Mouse (Mus musculus) adrenal gland, adult 18-20 months (tissue): Measurements from ENCODE around the gene Ttn. TPM values are rescaled to one million over a fixed set of nuclear protein-coding genes. Genes with fewer than 3 reads are reported as not detected.
A peak's percentile ranks its signal among the peaks of the same experiment; 100 is the strongest.
"Not testable (repeated sequence)": the region's sequence is repeated elsewhere in the genome, so short reads cannot be mapped to it uniquely, and the experiment has no call there.

ENCODE experiments used
- DNase-seq, 2 experiments: peaks; one replicate each; pipeline ENCODE4 v3.0.0; 2021 to 2022; ENCODE audit warnings: low spot score in 2 of 2
- long read RNA-seq, 2 experiments: library from polyadenylated mRNA; stranded (forward); transcript quantifications; one replicate each; pipeline ENCODE4 v2.0.0; 2021
- total RNA-seq, 2 experiments: library from RNA; stranded (reverse); gene quantifications; 1 replicate in 1 of 2; 2 replicates in 1 of 2; pipeline ENCODE4 v1.2.3; 2021

Ttn gene
- total RNA-seq = 1 to 10 TPM in 1 of 2 experiments, under 1 TPM in 1; 0.03 to 5.5 TPM
- long read RNA-seq, experiment 1 = 0 reads
- long read RNA-seq, experiment 2, partial matches to known transcripts = 2 of 2 reads
- long read RNA-seq, experiment 2, other reads (novel, unspliced or antisense) = 0 of 2 reads

DNA sequence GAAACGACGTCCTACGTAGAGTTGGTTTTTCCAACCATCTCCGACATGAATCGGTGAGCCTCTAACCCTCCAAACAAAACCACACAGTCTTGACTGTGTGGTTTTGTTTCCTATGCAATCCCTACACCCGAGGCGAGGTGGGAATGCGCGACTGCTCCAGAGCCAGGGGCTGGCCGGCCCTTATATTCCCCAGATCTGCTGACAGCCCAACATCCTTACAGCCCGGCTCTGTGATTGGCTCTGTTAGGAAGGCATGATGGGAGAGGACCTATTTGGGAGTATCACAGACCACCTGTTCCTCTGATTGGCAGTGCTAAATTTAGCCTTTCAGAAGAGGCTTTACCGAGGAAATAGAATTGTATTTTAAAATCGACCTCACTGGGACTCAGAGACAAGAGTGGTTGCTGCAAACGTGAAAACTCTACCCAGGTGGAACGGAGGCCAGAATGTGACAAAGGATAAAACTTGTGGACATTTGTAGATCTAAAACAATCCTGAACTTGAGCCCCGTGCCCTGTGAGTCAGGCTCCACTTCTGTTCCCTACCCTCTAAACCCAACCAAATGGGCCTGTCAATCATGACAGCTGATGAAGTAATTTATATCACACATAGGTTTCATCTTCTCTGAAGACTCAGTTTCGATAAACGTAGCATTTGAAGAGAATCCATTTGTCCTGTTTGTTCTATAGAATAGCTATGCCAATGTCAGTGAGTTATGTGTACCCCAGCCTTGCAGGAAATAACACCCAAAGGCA lies at the start of gene Ttn:
TSS of gene Ttn (minus strand) at position 157 of the 755 bp plus-strand sequence.
- DNase-seq = no peak

DNA sequence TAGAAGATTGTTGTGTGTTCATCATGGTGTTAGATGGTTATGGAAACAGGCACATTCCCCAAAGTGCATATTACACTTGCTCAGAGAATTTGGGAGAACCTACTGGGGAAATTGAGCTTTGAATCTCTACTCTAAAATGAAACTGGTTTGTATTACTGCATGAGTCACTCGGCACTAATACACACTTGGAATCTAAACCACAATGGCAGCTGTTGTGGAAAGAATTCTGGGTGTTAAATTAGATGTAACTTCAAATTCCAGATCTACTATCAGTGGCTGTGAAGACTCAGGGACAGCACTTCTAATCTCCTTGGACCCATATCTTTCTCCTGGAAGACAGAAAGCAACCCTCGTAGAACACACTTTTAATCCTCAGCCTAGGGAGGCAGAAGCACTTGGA lies 38.3 kb upstream of the Ttn start:
- DNase-seq = no peak

DNA sequence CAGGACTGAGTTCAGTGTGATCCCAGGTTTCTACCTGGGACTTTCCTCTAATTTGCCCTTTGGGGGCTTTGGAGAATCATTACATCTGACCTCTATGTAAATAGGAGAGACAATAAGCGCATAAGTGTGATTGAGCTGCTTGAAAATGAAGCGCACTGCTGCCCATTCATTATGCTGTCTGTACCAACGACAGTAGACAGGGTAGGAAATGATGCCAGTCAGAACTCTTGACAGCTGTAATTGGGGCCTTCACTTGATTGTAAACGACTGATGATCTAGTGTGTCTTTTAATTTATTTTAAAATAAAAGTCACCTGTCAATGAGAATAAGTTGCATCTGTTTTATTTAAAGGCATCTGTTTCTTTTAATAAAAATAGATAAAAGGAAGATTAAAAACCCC lies 35.4 kb upstream of the Ttn start:
- DNase-seq = no peak

DNA sequence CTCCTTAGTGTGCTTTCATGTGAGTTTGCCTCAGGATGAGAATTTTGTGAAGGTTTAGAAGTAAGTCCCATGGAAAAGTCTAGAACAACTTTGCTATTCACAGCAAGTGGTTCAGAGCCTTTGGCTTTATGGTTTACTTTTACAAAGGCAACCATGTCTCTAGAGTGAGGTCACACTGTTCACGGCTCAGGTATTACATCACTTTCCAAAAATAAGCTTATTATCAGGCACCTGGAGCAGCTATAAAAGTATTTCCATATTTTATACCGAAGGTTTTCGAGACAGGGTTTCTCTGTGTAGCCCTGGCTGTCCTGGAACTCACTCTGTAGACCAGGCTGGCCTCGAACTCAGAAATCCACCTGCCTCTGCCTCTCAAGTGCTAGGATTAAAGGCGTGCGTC lies 31.1 kb upstream of the Ttn start:
- DNase-seq = not testable (repeated sequence)

DNA sequence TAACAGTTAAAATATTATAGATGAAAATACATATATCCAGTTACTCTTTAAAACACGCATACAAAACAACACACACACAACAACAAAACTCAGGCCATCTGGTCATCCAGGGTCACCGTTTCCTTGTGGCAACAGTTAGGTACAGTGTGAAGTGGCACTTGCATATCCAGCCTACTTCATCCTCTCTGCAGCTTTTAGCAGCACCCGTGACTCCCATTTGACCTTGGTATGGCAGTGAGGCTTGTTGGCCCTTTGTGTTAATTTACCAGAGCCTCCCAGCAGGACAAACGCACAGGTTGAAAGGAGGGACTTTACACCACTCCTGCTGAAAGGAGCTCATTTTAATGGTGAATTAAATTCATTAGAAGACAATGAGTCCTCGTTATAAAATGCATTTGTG lies 29.6 kb upstream of the Ttn start:
- DNase-seq = no peak

DNA sequence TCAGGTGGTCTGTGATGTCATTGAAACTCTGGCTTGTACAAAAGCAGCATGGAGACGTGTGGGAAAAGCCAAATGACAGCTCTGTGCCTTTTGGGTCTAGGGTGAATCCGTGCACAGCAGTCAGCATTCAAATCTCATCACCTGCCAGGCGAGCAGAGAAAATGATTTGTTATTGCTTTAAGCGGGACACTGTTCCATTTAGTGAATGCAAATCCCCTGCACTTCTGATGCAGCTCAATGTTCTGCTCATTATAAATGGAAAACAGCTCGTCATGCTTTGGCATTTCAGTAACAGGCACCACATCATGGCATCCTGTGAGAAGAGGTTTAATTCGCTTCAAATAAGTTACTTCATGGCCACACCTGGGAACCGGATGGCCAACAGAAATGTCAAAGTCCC lies 24.7 kb upstream of the Ttn start:
- no peak for DNase-seq

DNA sequence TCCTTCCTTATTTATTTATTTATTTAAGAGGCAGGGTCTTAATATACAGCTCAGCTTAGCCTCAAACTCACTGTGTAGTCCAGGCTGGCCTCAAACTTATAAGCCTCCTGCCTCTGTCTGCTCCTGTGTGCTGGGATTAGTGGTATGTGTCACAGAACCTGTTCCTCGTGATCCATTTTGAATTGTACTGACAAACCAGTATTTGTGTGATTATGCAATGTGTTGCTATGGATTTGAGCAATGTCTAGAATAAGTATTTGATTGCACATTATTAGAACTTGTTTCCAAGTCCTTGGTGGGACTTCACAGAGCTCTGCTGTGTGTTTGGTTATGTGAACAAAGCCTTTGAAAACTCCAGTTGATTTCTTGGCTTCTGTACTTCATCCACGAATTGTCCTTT lies 20.8 kb upstream of the Ttn start:
- no peak for DNase-seq

DNA sequence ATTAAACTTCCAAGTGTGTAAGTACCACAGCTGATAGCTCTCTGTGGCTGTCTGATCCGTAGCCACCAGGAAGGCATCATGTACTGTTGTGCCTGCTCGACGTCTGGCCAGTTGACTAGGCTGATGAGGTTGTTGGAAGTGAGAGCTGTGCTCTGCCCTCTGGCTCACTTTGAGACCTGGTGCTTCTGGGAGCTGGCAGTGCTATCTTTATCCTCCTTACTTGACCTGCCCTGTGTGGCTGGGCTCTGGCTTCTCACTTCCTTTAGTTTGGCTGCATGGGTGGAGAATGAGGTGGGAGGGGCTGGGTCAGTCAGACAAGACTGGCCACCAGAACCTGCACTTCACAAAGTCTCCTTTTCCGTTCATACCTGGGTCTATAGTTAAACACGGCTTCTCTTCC lies 16.0 kb upstream of the Ttn start:
- no peak for DNase-seq

DNA sequence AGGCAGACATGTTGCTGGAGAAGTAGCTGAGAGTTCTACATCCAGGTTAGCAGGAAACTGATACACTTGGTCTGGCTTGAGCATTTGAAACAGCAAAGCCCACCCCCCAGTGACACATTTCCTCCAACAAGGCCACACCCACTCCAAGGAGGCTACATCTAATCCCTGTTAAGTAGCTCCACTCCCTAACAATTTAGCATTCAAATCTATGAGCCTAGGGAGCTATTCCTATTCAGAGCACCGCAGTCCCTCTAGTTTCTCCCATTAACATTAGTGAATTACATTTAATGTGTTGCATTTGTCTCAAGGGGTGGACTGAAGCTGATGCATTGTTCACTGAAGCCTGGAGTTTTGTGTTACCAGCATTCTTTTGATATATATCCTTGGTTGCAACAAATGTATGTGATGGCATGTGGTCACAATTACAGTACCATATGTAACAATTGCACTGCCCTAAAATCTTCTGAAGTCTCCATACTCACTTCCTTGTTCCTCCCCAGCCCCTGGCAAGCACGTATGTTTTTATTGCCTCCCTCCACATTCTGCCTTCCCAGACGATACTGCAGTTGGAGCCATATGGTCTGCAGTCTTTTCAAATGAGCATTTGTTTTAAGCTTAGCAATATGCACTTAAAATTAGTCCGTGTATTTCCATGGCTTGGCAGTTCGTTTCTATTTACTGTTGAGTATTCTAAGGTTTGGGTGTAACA lies 10.3 kb upstream of the Ttn start:
- no peak for DNase-seq

DNA sequence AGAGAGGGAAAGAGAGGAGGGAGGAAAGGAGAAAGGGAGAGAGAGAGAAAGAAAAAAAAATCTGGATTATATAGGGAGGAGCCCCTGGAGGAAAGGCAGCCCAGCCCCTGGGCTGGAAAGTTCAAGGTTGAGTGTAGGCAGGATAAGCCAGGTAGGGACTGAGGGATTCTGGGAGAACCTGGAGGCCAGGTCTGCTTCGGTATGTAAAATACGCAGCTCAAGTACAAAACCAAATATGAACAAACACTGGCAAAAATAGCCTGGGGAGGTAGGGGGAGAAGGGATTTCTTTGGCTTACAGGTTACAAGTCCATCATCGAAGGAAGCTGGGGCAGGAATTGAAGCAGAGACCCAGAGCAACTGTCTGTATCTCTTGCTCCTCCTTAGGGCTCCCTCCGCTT lies 5.0 kb upstream of the Ttn start:
- DNase-seq = no peak

DNA sequence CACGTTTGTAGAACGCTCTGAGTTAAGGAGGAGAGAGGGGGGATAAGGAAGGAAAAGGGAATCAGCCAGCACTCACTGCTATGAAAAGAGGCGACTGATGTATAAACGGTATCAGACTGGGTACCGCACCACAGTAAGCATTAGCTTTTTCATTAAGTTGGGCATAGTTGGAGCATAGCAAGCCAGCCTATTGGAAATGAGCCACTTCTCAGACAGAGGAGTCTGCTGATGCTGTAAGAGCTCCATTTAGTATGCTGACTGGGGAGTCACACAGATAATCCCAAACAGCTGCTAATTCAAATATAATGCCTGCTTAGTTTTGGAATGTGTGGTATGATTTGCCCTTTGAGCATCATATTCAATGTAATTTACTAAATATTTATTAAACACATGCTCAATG lies 2.0 kb upstream of the Ttn start:
- DNase-seq = no peak

DNA sequence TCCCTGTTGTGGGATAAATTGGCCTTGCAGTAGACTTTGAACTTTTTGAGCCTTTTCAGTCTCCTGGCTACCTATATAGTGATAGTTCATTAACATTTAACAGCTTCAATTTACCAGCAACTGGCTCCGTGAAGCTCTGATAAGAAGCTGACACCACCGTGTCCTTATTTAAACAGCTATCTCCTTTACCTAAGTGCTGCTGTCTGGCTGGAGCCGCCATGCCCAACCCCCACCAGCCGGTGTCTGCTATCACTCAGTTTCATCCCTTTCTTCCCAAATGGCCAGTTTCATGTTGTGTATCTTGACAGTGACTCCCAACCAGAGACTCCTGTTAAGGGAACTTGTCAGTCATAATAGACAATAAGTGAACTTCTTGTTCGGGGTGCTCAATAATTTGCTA lies 1.3 kb upstream of the Ttn start:
- no peak for DNase-seq

DNA sequence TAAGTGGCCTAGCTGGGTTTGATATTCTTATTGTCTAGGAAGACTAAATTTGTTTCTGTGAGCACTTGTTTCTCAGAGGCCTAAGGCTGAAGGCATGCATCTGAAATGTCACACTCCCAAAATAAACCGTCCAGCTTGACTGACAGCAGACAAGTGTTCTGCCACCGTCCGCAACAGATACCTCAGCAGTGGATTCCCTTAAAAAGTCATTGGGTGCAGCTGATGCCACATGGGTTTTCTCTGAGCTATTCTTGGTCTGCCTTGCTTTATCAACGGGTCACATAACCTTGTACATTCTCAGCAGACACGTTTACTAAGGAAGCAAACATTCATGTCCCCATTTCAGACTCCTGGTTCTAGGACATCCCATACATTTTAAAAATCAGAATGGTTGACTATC lies 630 bp downstream of the Ttn start:
- no peak for DNase-seq

DNA sequence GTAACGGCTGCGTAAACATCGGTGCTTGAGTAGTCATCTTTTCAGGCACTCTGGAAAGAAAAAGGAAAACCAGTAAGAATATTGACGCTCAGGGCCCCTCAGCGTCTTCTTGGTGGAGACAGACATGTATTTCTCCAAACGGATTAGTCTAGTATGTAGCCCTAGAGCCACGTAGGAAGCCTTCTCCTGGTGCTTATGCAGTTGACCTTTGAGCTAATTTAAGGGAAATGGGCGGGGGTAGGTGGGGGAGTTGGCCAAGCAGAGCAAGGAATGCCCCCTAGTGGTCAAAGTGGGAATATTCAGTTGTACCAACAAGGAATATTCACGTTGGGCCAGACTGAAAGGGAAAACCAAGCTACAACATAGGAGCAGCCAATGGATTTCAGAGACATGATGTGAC lies 2.2 kb downstream of the Ttn start:
- DNase-seq = peak; percentile 22

DNA sequence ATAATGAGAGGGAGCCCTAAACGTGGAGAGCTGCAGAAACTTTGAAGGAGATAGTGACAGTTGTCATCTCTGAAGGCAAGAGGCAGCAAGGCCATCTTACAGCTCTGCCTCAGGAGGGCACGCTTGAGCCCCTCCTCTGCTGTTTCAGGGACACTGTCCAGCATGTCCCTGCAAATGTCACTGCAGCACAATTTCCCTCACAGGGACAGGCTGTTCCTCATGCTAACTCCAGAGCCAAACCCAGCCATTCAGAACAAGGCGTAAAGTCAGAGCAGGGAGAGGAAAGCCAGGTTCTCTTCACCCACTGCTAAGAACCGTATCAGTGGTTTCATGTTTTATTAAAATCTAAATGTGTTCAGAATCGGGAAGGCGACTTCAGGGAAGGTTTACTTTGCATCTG lies 4.7 kb downstream of the Ttn start:
- DNase-seq = no peak

DNA sequence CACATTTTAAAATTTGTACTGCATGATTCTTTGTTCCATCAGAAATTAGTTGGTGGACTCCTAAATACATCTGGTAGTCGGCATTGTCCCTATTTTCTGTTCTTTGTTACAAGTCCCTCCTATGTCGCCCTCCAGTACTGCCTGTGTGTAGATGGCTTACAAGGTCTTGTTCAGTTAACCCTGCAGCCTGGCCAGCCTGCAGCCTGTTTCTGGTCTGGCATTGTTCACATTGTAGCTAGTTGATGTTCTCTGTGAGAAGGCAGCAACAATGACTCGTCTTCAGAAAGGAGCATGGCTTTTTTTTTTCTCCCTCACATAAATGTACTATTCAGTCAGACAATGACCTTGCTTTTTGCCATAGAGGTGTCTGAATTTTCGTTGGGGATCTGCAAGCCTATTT lies 10.3 kb downstream of the Ttn start:
- DNase-seq = no peak

DNA sequence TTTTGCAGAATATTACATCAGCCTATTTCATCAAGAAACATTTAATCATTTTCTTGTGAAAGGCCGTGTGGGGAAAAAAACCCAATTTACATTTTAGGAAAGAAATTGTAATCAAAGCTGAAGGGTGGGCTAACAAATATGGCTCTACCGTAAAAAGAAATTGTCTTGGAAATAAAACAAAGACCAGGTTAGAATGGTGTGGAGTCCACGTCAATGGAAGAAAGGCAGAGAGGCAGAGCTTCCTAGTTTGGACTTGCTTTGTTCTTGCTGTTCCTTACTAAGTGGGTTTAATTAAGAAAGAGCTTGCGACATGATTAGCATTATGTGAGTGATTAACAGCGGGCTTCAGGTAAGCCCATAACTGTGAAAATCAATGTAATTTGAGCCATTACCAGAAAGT lies 11.3 kb downstream of the Ttn start:
- DNase-seq = no peak

DNA sequence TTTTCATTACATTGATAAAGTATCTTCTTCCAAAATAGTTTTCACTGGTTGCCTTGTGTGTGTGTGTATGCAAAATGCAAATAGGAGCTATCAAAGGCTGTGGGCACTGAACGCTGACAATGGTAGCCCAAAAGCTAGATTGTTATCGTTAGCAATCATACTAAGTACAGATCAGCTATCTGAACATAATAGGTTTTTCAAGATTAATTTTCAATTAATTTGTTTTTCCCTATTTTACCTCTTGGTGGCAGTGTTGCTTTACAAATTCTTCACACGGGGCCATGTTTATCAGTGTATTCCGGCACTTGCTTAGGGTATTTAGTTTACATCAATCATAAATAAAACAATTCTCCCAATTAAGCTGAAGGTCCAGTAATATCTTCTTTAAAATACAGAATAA lies 11.7 kb downstream of the Ttn start:
- no peak for DNase-seq

DNA sequence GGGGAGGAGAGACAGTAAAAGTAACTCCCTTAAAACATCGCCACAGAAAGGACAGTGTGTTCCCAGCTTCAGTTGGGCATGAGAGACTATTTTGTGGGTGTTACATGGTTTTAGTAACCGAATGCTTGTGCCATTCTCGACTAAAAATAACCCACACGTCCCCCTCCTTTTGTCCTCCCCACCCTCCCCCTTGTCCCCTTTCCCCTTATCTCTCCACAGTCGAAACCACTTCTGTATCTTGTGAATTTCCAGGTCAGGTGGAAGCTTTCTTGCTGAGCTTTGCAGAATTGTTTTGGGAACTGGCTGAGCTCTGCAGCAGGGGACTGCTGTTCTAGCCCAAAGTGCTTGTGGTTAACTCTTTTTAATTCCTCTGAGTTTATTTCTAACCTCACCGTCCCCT lies 12.1 kb downstream of the Ttn start:
- DNase-seq = no peak

DNA sequence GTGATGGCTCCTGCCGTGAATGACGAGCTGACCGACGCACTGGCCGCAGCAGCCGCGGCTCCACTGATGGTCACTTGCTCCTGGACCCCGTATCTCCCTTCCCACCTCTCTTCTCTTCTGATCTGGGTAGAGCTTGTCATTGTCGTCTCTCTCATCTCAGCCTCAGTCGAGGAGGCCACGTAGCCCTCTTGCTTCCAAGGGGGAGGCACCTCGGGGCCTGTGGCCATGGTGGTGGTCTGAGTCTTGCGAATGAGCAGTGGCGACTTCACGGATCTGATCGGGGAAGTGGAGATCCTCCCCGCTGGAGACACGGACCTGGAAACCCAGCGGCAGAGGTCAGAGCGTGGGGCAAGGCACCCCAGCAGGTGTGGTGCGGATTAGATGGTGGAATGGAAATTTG lies 12.7 kb downstream of the Ttn start:
- DNase-seq = no peak

DNA sequence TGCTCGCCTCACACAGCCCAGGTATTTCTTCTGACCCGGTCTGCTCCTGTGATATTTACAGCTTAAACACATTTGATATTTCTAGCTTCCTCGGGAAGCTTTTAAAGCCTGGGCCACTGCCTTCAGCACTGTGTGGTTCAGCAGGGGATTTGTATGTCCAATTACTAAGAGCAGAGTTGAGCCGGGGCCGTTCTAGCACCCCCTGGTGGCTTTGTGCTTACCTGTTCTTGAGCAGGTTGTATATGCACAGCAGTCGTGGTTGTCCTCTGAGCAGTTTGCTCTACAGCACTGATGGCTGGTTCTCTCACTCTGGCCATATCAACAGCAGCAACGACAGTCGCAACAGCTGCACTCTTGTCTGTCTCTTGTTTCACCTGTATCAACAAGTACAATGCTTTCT lies 13.4 kb downstream of the Ttn start:
- peak; percentile 50 to 57 for DNase-seq

DNA sequence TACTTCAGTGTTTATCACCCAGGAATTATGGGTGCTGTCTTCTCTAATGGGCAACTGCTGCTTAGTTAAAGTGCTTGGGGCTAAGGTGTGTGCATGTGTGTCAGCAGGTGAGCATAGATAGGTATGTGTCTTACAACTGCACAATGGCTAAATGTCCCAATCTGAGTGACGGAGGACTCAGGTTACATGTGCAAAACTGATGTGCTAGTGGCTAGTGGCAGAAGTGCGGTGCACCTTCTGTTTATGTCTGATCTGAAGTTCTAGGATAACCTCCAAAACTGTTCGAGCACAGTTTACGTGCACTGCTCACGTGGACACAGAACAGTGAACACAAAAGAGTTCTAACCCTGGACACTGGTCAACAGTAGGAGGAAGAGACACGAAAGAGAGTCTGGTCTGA lies 15.8 kb downstream of the Ttn start:
- no peak for DNase-seq

DNA sequence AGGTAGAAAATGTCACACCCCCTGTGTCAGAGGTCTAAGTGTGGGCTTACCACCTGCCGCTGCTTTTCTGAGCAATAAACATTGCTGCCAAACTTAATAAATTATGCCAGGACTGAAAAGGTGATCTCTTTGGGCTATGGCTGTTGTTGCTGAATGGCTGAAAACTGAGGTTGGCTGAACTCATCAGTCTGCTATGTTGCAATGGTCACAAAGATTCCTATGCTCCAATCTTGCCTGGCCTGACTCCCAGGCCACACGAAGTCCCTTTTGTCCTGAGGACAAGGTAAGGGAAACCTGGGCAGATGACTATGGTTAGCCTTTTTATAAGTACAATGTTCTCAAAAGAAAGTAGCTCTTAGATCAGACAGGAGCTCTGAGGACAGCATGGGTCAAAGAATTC lies 16.3 kb downstream of the Ttn start:
- no peak for DNase-seq
